Comparison of ENCODE assay signal across 8 mouse cellular contexts in the genomic region with DNA sequence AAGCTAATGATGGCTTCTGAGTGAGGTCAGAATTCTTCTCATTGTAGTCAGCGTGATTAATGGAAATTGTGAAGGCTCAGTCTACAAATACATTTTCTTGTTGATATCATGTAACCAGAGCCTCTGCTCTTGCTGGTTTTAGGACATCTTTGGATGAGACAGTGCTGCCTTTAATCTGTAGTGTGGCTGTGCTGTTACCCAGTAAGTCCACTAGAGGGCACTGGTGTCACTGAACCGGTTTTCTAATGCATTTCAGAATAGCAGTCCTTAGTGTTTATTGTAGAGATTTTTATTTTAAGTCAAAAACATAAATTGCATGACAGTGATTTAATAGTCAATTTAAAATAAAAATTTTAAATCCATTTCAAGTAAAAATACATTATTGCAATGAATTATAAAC. TPM values are rescaled to one million over a fixed set of nuclear protein-coding genes. Genes with fewer than 3 reads are reported as not detected.
DNase-seq lines count a peak whose midpoint lies in the region; ATAC-seq and TF ChIP-seq lines count a peak whose summit lies in the region.

No protein-coding gene starts in this region.

- DNase-seq in CH12.LX (ENCODE audit: extremely low read depth), result peak; percentile 75
- peak; percentile 44 to 66 for DNase-seq in cerebellum, postnatal 4 days (ENCODE audit: low spot score in 2 of 2)
- peak; percentile 55 for DNase-seq in gastrocnemius, adult 2 months
- peak; percentile 70 for DNase-seq in kidney, postnatal 10 days
- DNase-seq in lung, adult 18-20 months, result peak; percentile 42 to 57
- peak; percentile 76 for DNase-seq in thymus, postnatal 14 days

- peaks cover 0 to 3% of the 10 kb centered on the region in 2 experiments; a peak in 1 of 4 replicates for H3K4me1 ChIP-seq in CH12.LX (ENCODE audit: control insufficient read depth in 1 of 2, insufficient read depth in 2 of 2)

- H3K79me2 ChIP-seq in CH12.LX (replicated peaks; ENCODE audit: control insufficient read depth, extremely low read depth, insufficient read depth, poor library complexity, severe bottlenecking), result no peaks in the 10 kb centered on the region

- H3K9me3 ChIP-seq in CH12.LX (replicated peaks; ENCODE audit: low read length), result no peaks in the 10 kb centered on the region

- in situ Hi-C loops in CH12.LX (cut with MboI; ENCODE audit: low pct_ligation_motif_present, low pct_unique_long_range_greater_than_20kb, low sequenced_read_pairs), result loop anchor here (25.0 kb wide), 1 partner anchor 276 kb away; a partner anchor contains a TSS

- intact Hi-C loops in gastrocnemius, adult 2 months (cut with DNase I), result no loop called here

- no peak overlapping the region for H3K27ac ChIP-seq in CH12.LX (ENCODE audit: insufficient read depth, low read depth)
- no peak overlapping the region for H3K27ac ChIP-seq in gastrocnemius, adult 2 months

- TF ChIP-seq RAD21 in CH12.LX (IDR thresholded peaks at IDR 0.05; ENCODE audit: low read depth, low read length), result peak; percentile 91

- no peaks in the 10 kb centered on the region for H3K27me3 ChIP-seq in CH12.LX (replicated peaks)

- peak; percentile 76 for ATAC-seq in activated CD4-positive, CD25-positive, alpha-beta regulatory T cell, adult 4 months
- ATAC-seq in neutrophil, adult 5-6 weeks (ENCODE audit: extremely low read depth, insufficient number of reproducible peaks, low FRiP score, poor library complexity, severe bottlenecking), result peak; percentile 94

- H3K36me3 ChIP-seq in CH12.LX (replicated peaks in 1 of 2; ENCODE audit: control insufficient read depth in 1 of 2, insufficient read depth in 1 of 2, low read length in 1 of 2), result peaks cover 43 to 76% of the 10 kb centered on the region in 2 experiments

- H3K4me3 ChIP-seq in CH12.LX (replicated peaks in 1 of 3; ENCODE audit: low read depth in 2 of 3, low read length in 2 of 3, poor library complexity in 1 of 3), result no peak overlapping the region
- no peak overlapping the region for H3K4me3 ChIP-seq in gastrocnemius, adult 2 months

- no peak overlapping the region for H3K4me2 ChIP-seq in CH12.LX (ENCODE audit: insufficient read depth, low read depth, poor library complexity, severe bottlenecking)

- no peak overlapping the region for H3K9ac ChIP-seq in CH12.LX (ENCODE audit: insufficient read depth, low read depth)

- no peak for TF ChIP-seq EP300 in CH12.LX (IDR thresholded peaks at IDR 0.05; ENCODE audit: low read length)

- TF ChIP-seq POLR2A in CH12.LX (IDR thresholded peaks at IDR 0.05; ENCODE audit: low read depth, low read length), result no peak

- TF ChIP-seq CTCF in CH12.LX (conservative IDR thresholded peaks at IDR 0.05 in 1 of 2, IDR thresholded peaks at IDR 0.05 in 1 of 2; ENCODE audit: low read depth in 2 of 2, low read length in 2 of 2), result peak; percentile 94 to 95
- peak; percentile 97 for TF ChIP-seq CTCF in gastrocnemius, adult 2 months (IDR thresholded peaks at IDR 0.05)

- dilution Hi-C loops in CH12.LX (cut with MboI; ENCODE audit: extremely low pct_ligation_motif_present, extremely low pct_unique_long_range_greater_than_20kb, low sequenced_read_pairs), result no loop called here

TF ChIP-seq in CH12.LX, 34 proteins besides CTCF, POLR2A, EP300 and RAD21:
- TF ChIP-seq PAX5 (IDR thresholded peaks at IDR 0.05; ENCODE audit: low read length), result no peak
- 0 out of 2 replicates have a peak, but pooled peaks have one; percentile 36 for TF ChIP-seq E2F4 (IDR thresholded peaks at IDR 0.05; ENCODE audit: insufficient replicate concordance, low read depth, low read length)
- TF ChIP-seq TBP (conservative IDR thresholded peaks at IDR 0.05; ENCODE audit: low read depth, low read length), result no peak
- TF ChIP-seq IRF4 (IDR thresholded peaks at IDR 0.05; ENCODE audit: low read depth, low read length), result 0 out of 2 replicates have a peak, but pooled peaks have one; percentile 22
- peak; percentile 86 for TF ChIP-seq SMC3 (IDR thresholded peaks at IDR 0.05; ENCODE audit: low read depth, low read length)
- TF ChIP-seq UBTF (IDR thresholded peaks at IDR 0.05; ENCODE audit: low read depth, low read length), result no peak
- TF ChIP-seq KAT2A (IDR thresholded peaks at IDR 0.05; ENCODE audit: insufficient replicate concordance, low read length), result no peak
- TF ChIP-seq ZC3H11A (IDR thresholded peaks at IDR 0.05; ENCODE audit: low read depth, low read length), result peak; percentile 79
- no peak for TF ChIP-seq TCF12 (IDR thresholded peaks at IDR 0.05; ENCODE audit: low read depth, low read length)
- no peak for TF ChIP-seq MXI1 (IDR thresholded peaks at IDR 0.05; ENCODE audit: low read depth, low read length)
- no peak for TF ChIP-seq GABPA (IDR thresholded peaks at IDR 0.05; ENCODE audit: insufficient replicate concordance, low read depth, low read length)

RNA-seq across cellular contexts. Expression of a gene that starts 13.5 kb away (rescaled TPM):
- total RNA-seq in CH12.LX (2012; rRNA removed) (11.6 and 16.9 TPM in 2 replicates), CH12.LX (2014; rRNA removed) (28.2 and 32.2 TPM in 2 replicates)
- 25.1 and 29.1 TPM in 2 replicates for polyA plus RNA-seq in CH12.LX (2012; ENCODE audit: insufficient read length, low read depth)
- 10 to 100 TPM; 22.3 to 25.8 TPM for polyA plus RNA-seq in activated CD4-positive, CD25-positive, alpha-beta regulatory T cell, adult 4 months (2017; shearing (Covaris generic))
- total RNA-seq in gastrocnemius, adult 2 months (2021), result 1 to 10 TPM; 4.4 to 6.2 TPM
- total RNA-seq in neutrophil, adult 5-6 weeks (2017), result 14.3 and 17.4 TPM in 2 replicates

RNA-seq across cellular contexts. Expression of a gene that starts 14.1 kb away (rescaled TPM):
- 24.3 and 27.0 TPM in 2 replicates for total RNA-seq in CH12.LX (2012; rRNA removed)
- total RNA-seq in CH12.LX (2014; rRNA removed), result 38.1 and 42.7 TPM in 2 replicates
- polyA plus RNA-seq in CH12.LX (2012; ENCODE audit: insufficient read length, low read depth), result 28.3 and 31.0 TPM in 2 replicates
- polyA plus RNA-seq in activated CD4-positive, CD25-positive, alpha-beta regulatory T cell, adult 4 months (2017; shearing (Covaris generic)), result 10 to 100 TPM; 33.6 to 34.1 TPM
- 10 to 100 TPM; 13.5 to 13.9 TPM for total RNA-seq in gastrocnemius, adult 2 months (2021)
- total RNA-seq in neutrophil, adult 5-6 weeks (2017), result 25.1 and 31.4 TPM in 2 replicates
